Mouse (Mus musculus) yolk sac, embryonic 10.5 days (tissue): ENCODE measurements around the gene Zbtb16.

ENCODE experiments used
- DNase-seq: peaks from one replicate; pipeline ENCODE4 v3.0.0-alpha.2; 2017; ENCODE audit warnings: low spot score

Gene Zbtb16

DNA sequence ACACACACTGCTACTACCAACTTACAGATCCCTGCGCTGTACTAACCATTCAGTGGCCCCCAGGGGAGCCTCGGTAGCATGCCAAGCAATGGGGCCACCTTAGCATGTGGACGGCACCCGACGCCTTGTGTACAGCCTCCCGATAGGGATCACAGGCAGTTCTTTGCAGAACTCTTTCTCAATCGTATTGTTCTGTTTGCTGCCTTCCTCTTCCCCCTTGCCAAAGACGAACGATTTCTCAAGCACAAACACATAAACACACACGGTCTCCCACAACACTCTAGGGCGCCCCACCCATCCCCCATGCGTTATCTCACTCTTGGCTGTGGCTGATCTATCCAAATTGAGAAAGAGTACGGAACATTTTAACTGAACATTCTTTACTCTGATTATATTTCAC, 91.1 kb downstream of the Zbtb16 start:
- peak; percentile 42 for DNase-seq

DNA sequence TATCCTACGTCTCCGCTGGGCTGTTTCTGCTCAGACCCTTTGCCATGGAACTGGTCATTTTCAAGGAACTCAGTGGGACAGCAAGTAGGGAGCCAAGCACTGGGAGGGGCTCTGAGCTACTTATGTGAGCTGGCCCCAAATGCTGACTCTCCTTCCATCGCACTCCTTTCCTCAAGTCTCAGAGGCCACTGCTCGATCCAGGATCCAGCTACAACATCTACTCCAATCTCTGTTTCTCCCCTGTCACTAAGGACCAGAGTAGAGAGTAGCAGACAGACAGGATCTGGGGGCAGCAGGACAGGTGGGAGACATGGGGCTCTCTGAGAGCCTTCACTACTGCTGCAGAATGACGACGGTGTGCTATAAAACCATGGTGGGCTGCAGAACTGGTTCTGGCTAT, 91.6 kb downstream of the Zbtb16 start:
- DNase-seq, result no peak

DNA sequence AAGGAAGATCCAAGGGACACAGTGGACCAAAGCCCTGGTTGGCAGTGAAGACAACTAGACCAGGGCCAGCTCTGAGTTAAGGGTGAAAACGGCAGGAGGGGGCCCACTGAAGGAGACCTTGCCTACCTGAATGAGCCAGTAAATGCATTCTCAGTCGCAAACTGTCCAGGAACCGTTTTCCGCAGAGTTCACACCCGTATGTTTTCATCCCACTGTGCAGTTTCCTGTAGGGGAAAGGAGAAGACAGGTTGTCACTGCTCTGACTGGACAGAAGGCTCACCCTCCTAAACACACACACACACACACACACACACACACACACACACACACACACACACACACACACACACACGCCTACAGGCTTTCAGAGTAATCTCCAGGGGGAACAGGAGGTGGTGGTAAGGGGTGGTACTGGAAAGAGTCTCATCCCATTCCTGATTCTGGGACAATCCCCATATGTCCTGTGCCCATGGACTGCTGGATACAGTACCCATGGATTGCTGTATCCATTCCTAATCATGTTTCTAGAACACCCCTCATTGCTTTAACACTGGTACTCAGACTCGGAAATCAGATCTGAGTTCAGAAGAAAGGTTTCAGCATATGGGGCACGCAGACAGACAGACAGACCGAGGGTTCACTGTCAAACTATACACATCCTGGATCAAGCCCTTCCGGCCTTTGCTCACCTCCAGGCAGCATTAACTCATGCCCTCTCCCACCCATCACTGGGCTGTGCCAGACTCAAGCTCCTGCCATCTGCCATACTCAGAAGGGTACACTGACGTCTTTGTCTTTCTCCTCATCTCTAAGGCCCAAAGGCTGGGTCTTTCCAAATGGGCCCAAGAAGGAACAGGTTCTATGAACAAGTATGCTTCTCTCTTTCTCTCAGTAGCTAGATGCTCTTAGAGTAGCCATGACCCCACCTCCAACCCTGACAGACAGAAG, 92.4 kb downstream of the Zbtb16 start:
- no peak for DNase-seq

DNA sequence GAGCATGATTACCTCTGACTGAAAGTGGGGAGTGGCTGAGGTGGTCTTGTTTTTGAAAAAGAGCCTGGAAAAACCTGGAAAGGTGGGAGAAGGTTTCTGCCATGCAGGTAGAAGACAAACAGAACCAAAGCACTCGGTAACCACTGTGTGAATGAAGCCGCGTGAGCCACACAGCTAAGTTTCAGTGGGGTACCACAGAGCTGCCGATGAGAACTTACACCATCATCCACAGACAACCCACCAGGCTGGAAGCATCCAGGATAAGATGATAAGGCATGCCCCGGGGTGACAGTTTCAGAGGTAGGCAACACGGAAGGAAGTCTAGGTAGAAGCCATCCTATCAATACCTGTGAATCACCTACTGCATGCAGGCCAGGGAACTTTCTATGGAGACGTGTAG, 93.9 kb downstream of the Zbtb16 start:
- DNase-seq, result no peak

DNA sequence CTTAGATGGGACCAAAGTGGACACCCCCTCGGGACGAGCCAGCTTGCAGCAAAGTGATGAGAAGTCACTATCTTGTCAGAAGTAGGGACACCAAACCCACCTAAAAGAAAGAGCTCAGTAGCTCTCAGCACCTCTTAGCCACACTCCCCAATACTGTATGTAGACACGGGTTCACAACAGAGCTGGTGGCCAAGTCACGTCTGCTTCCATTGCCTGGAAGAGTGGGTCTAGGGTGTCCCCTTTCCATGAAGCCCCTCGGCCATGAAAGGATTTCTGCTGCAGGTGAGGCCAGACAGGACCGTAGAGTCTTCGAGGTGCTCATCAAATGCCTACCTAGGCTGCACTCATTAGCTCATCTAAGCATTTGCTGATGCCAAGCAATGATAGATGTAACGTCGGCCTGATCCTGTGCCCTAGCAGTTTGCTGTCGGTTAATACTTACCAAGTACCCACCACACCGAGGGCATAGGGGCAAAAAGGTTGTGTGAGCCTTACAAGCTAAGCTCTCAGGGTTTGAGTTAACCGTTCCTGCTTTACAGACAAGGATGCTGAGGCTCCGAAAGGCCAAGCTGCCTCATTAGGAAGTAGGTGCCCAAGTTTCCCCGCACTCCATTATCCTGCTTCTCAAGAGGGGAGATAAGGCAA, 94.5 kb downstream of the Zbtb16 start:
- no peak for DNase-seq

DNA sequence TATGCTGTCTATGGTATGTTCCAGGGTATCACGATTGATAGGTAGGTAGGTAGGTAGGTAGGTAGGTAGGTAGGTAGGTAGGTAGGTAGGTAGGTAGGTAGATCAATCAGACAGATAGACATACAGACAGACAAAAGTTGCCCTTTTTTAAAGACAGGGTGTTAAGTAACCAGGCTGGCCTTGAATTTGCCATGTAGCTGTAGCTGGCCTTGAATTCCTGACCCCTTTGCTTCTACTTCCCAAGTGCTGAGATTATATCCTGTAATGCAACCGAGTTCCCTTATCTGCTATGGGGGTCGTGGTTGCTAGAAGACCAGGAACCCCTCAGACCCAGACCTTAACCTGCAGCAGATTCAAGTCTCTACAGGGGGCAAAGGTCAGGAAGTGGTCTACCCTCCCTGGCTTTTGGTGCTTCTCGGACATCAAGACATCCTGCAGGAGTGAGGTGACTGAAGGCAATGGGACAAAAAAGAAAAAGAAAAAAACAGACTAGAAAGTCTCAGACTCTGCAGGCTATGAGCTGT, 95.2 kb downstream of the Zbtb16 start:
- DNase-seq, result no peak

DNA sequence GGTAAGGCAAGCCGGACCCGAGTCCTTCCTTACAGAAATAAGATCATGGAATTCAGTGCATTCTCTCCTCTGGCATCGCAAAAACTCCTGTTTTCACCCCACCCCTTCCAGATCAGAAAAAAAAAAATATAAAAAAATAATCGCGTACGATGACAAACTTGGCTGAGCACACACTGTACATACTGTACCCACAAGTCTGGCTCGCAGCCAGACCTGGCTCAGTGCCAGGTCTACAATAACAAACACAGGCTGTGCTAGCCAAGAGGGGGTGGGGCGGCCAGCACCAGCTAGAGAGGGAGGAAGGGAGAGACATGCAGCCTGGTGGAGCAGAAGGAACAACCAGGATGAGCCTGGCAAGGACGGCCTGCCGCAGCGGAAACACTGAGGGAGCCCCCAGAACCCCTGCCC, 95.9 kb downstream of the Zbtb16 start:
- peak; percentile 58 for DNase-seq

DNA sequence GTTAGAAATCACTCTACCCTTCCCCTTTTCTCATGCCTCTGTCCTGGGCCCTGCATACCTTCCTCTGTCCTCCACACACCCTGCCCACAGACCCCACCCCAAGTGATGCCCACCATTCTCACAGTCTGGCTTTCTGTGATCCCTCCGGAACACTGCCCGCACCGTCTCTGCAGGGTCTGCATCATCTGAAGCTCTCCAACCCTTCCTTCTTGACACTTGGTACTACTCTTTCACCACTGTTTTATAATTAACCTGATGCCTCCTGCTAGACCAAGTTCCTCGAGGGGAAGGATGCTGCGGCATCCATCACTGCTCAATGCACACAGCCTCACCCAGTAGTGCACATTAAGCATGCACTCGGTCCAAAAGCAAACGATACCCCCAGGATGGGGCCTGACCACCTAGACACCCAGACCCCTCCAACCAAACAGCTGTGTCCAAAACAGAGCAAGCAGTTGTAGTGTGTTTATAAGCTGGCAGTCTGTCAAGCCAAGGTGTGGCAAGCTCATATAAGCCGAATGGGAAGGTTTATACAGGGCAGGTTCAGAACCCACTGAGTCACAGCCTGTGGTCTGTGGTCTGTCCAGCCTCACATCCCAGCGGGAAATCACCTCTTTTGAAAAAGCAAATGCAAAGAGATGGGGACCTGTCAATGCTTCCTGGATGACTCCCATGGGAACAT, 97.1 kb downstream of the Zbtb16 start:
- no peak for DNase-seq

DNA sequence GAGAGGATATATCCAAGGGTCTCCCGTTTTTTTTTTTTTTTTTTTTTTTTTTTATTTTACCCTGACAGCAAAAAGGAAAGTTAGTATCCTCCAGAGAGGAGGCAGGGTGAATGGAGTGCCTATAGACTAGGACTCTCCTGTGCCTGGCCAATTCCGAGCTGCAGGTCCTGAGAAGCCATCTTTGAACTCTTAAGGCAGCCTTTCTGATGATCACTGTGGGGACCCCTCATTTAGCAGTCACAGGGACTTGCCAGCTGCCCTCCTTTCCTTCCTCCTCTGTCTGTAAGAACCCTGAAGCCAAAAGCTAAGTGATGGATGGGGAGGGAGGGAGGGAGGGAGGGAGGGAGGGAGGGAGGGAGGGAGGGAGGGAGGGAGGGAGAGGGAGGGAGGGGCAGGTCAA, 98.1 kb downstream of the Zbtb16 start:
- no peak for DNase-seq

DNA sequence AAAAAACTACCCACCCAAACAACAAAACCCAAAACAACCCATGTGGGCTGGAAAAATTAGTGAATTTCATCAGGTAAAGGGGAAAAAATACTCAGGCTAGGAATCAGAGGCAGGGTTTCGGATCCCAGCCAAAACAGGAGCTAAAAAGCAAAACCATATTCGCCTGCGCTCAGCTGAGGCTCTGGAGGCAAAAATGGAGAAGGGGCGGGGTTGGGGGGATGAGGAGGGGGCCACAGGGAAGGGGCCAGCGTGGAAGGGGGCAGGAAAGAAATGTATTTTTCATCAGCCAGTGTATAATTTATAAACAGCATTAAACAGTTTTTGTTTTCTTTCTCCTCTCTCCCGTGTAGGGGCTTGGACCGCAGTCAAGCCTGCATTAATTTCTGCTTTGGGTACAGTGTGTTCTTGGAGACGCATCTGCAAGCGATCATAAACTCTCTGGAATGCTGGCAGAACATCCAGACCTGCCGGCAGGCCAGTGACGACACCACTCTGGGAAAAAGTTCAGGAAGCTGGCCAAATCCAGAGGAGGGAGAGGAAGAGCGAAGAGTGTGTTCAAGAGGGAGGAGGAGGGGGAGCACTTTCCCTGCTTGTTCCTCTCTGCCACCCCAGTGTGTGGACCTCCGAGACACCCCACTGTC, 98.7 kb downstream of the Zbtb16 start:
- DNase-seq, result peak; percentile 54

DNA sequence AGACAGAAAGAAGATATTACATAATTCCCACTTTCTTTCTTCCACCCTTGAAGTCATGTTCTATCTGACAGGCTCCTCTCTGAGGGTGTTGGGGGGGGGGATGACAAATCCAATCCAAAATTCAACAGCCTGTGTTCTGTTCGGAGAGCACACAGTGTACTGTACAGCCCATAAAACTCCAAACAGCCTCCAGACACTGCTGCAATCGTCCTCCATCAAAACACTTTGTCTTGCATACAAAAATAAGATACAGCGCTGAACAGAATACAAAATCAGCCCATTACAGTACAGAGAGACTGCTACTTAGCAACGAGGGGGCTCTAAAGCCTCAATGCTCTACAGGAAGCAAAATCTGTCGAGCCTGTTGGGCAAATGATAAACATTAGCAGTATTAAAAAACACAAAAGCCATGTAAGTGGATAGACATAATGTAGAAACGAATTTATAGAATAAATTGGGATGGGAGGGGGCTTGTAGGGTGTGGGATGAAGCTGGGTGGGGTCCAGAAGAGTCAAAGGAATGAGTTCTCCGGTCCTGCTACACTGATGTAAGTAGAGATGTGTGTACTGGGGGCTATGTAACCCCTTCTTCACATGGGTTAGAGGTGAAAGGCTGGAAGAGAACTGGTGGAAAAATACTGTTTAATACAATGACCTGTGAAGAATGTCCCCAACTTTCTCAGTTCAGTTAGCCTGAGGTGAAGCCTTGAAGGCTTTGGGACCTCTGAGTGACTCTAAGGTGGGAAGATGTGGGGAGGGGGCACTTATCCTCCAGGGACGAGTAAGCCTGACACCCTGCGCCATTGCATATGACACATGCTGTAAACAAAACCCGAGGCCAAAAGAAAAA, 99.4 kb downstream of the Zbtb16 start:
- DNase-seq, result no peak

DNA sequence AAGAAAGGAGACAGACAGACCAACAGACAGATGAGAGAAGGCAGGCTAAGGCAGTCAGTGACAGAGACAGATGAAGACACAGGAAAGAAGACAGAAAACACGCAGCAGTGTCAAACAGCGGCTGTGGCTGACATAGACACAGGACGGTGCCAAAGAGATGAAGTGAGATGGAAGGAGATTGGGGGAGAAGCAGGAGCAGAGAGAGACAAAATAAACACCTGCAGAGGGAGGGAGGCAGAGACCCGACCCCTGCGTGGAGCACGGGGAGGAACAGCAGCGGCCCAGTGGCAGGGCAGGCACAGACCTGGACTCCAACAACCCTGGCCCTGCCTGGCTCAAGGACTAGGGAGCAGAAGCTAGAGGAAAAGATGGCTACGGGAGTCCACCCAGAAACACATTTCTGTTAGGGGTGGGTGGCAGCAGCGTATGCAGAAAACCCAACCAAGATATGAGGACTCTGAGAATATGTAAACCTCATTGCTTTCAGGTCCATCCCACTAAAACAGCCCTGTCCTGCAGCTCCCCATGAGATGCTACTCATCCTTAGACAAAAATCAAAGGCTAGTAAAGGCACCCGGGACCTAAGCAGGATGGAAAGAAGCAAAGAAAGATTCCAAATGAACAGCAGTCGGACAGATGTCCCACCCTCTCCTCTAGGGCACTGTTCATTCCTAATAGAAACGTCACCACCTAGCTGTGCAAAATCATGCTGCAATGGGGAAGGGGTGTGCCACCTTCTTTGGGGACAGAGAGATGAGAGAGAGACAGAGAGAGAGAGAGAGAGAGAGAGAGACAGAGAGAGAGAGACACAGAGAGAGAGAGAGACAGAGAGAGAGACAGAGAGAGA, 100.3 kb downstream of the Zbtb16 start:
- no peak for DNase-seq

DNA sequence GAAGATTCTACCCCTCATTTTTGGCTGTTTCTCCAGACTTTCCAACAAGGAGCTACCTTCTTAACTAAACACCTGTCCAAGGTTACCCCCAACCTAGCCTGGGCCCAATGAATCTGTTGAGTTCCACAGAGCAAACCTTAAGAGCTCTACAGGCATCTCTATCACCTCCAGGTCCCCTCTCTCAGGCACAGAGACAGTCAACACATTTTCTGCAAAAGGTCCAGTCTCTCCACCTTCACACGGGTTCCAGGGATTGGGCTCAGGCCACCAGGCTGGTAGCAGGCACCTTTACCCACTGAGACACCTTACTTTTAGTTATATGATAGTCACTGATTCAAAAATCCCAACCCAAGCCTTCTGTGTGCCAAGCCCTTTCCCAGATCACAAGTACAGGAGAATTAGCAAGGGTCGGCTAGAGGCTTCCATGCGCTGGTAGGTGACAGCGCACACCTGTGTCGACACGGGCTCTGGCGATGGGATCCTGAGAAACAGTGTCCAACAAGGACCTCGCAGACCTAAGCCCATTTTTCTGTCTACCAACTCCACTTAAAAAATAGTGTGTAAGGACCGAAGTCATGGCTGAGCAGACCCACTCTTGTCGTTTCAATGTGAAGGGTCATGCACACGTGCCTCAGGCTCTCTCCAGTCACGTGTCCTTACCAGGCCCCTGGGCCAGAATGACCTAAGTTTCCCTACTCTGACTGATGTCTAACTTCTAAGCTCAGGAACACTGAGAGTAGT, 101.1 kb downstream of the Zbtb16 start:
- no peak for DNase-seq

DNA sequence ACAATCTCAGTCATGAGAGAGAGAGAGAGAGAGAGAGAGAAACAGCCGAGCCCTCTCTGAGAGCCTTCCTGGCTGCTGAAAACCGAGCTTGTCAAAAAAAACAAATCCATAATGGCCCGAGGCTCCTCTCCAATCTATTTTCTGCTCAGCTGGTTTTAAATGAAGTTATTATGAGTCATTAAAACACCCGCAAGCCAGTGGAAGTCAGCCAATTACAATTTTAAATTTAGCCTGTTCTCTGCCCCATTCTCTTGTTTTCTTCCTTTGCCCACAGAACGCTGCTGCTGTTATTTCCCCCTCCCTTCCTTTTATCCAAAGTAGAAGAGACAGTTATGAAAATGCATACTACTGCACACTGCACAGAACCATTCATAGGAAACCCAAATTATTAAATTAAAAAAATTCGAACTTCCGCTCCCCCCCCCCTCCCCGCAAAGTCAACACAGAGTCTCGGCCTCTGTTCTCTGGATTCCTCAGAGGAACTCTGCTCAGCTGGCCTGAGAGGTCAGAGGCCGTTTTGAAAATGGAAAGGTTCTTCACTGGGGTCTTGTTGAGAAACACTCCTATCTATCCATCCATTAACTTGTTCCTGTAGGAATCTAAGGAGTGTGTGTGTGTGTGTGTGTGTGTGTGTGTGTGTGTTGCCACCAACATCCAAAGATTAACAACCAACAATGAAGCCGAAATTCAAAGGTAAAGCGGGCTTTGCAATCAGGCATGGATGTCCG, 102.0 kb downstream of the Zbtb16 start:
- DNase-seq, result peak; percentile 56

DNA sequence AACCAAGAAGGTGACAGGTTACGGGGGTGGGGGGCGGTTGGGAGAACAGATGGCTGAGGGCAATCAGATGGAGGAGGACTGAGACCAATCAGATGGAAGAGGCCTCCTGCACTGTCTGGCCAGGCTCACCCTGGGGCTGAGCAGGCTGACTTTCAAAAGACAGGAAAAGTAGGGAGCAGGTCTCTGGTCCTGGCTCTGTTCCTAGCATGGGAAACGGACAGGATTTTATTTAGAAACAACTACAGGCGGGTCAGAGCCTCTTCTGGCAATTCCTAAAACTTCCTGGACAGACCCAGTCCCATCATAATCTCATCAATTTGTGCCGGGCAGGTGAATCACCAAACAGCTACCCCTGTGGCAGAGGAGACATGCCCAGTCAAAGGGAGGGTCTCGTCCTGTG, 102.9 kb downstream of the Zbtb16 start:
- DNase-seq, result no peak

DNA sequence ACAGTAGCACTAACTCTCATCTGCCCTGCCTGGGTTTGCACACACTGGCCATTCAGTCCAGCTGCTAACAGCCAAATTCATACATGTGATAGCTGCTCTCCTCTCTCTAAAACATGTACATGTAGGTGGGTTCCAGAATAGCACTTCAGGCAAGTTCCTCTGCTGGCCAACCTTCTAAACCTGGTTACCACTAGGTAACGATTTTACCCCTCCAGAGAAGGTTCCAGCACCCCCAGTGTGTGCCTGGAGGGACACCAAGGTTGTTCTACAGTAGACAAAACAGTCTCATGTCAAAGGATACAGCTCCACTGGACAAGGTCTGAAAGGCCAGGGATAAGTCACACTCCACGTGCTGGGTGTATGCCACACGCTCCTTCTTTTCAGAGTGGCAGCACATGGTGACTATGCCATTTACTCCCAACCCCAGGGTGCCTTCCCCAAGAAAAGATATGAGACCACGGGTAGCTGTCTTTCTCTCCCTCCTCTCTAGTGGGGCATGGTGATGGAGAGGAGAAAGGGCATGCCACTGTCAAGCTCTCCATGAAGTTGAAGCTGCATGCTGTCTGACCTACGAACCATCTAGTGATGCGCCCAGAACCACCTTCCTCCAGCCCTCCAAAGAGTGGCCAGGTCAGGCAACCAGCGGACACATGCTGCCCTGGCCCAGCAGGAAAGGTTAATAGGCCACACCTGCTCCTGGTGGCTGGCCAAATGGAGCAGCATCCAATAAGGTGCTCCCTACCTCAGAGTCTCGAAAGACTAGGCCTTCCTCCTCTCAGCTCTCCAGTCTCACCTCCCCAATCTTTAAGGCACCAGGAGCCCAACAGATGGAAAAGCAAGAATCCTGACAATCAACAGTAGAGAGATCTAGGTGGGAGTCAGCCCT, 104.1 kb downstream of the Zbtb16 start:
- no peak for DNase-seq

DNA sequence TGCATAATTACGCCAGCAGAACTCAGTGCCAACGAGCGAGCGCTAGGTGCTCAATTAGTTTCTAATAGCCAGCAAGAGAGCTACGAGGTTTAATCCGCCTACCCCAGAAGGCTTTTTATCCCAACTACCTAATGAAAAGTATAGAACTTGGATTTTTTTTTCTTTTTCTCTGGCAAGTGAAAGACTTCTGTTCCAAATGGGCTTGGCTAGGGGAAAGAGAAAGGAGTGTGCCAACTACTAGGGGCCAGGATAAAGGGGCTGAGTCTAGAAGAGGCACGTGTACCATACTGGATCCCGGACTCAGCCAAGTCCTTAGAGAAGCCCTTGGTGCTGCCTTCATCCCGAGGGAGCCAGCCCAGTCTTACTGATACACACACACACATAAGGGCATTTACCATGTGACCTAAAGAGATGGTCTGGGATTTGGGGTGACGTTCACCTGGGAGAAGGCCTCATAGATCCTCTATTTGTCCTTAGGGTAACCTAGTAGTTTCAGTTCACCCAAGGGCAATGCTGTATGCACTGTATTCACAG, 105.5 kb downstream of the Zbtb16 start:
- DNase-seq, result no peak

DNA sequence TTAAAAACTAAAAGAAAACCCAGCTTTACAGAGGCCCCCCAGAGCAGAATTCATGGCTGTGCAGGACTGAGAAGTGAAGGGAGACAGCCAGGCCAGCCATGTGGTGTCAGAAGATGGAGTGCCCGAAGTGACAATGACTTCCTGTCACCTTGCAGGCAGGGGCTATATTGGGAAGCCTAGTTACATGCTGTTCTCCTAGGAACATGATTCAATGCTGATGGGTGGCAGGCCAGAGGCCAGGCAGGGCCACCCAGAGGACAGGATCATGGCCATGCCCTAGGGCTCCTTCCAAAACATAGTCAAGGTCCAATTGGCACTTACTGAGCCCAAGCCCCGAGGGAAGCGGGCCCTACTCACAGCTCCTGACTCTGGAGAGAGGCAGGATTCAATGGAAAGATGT, 106.6 kb downstream of the Zbtb16 start:
- DNase-seq, result no peak
